Mouse (Mus musculus) myocyte (in vitro differentiated cells): Measurements from ENCODE around the gene Maz. TPM values are rescaled to one million over a fixed set of nuclear protein-coding genes. Genes with fewer than 3 reads are reported as not detected.

Experiments
- H3K27me3 ChIP-seq: one replicate; pipeline ENCODE4 v1.6.1; 2011; ENCODE audit not compliant: control insufficient read depth, insufficient read depth, insufficient read length
- H3K36me3 ChIP-seq: one replicate; pipeline ENCODE4 v1.6.1; 2011; ENCODE audit not compliant: control insufficient read depth, insufficient read depth
- H3K4me2 ChIP-seq: one replicate; pipeline ENCODE4 v1.6.1; 2011; ENCODE audit warnings: low read depth, control low read depth
- H3K4me3 ChIP-seq: one replicate; pipeline ENCODE4 v1.5.1; 2011; ENCODE audit warnings: mild to moderate bottlenecking, control low read depth, moderate library complexity
- H3K79me2 ChIP-seq: one replicate; pipeline ENCODE4 v1.6.1; 2011; ENCODE audit not compliant: control insufficient read depth, insufficient read depth
- H3ac ChIP-seq: one replicate; pipeline ENCODE4 v1.6.1; 2011; ENCODE audit not compliant: control insufficient read depth, insufficient read length
- CEBPB ChIP-seq: IDR thresholded peaks from 2 replicates; pipeline ENCODE4 v1.6.1; 2011; ENCODE audit warnings: mild to moderate bottlenecking, moderate library complexity; ENCODE audit not compliant: poor library complexity, insufficient read depth, severe bottlenecking
- E2F4 ChIP-seq: IDR thresholded peaks from one replicate; pipeline ENCODE4 v1.6.1; 2011; ENCODE audit warnings: mild to moderate bottlenecking, control low read depth, moderate library complexity; ENCODE audit not compliant: insufficient read depth
- MAX ChIP-seq: IDR thresholded peaks from one replicate; pipeline ENCODE4 v1.6.1; 2011; ENCODE audit warnings: low read depth, mild to moderate bottlenecking, control low read depth
- MYOD1 ChIP-seq, 3 experiments: IDR thresholded peaks; one replicate each; pipeline ENCODE4 v1.6.1; 2011; ENCODE audit warnings: control low read depth in 2 of 3, low read depth in 2 of 3, mild to moderate bottlenecking in 2 of 3, moderate library complexity in 1 of 3; ENCODE audit not compliant: insufficient read length in 2 of 3, control insufficient read depth in 1 of 3
- MYOG ChIP-seq, 3 experiments: IDR thresholded peaks; one replicate each; pipeline ENCODE4 v1.6.1; 2011; ENCODE audit warnings: control low read depth in 2 of 3, low read depth in 2 of 3, mild to moderate bottlenecking in 2 of 3; ENCODE audit not compliant: insufficient read length in 2 of 3, control insufficient read depth in 1 of 3, insufficient read depth in 1 of 3
- POLR2A ChIP-seq: IDR thresholded peaks from one replicate; pipeline ENCODE4 v1.6.1; 2011; ENCODE audit warnings: low read depth, mild to moderate bottlenecking, control low read depth, moderate library complexity; ENCODE audit not compliant: insufficient read length
- POLR2AphosphoS2 ChIP-seq: IDR thresholded peaks from one replicate; pipeline ENCODE4 v1.6.1; 2011; ENCODE audit warnings: low read depth, control low read depth; ENCODE audit not compliant: insufficient read length
- REST ChIP-seq: IDR thresholded peaks from one replicate; pipeline ENCODE4 v1.6.1; 2011; ENCODE audit warnings: mild to moderate bottlenecking, control low read depth, moderate library complexity; ENCODE audit not compliant: insufficient read depth, insufficient read length
- SRF ChIP-seq: IDR thresholded peaks from one replicate; pipeline ENCODE4 v1.6.1; 2011; ENCODE audit warnings: low read depth; ENCODE audit not compliant: control insufficient read depth, insufficient read length
- TCF12 ChIP-seq: IDR thresholded peaks from one replicate; pipeline ENCODE4 v1.6.1; 2011; ENCODE audit warnings: mild to moderate bottlenecking, control low read depth; ENCODE audit not compliant: poor library complexity, insufficient read depth, severe bottlenecking
- TCF3 ChIP-seq: IDR thresholded peaks from one replicate; pipeline ENCODE4 v1.6.1; 2011; ENCODE audit warnings: low read depth, control low read depth; ENCODE audit not compliant: insufficient read length
- USF1 ChIP-seq: IDR thresholded peaks from one replicate; pipeline ENCODE4 v1.6.1; 2011; ENCODE audit warnings: low read depth, mild to moderate bottlenecking, control low read depth, moderate library complexity
- polyA plus RNA-seq: library from polyadenylated mRNA; unstranded; fragments of >200 nt; fragmentation: generic; extraction: Trizol; gene quantifications from one replicate; pipeline ENCODE4 v1.2.1, GENCODE M21; 2012; ENCODE audit warnings: missing spikeins

Gene Maz
- polyA plus RNA-seq, 1 experiment, result 115 TPM

- H3K4me2 ChIP-seq, result peak overlapping the region; percentile 69
- no peaks in the 10 kb centered on the region for H3K27me3 ChIP-seq
- H3K36me3 ChIP-seq, result no peaks in the 10 kb centered on the region
- H3K79me2 ChIP-seq, result peaks cover 25% of the 10 kb centered on the region
- peak overlapping the region; percentile 20 for H3ac ChIP-seq
- TF ChIP-seq POLR2AphosphoS2 (peak; percentile 23), SRF (no peak), REST (no peak), MYOD1 (IDR thresholded peaks at IDR 0.05; ENCODE audit: control insufficient read depth in 1 of 3, insufficient read length in 2 of 3, low read depth in 2 of 3) (peak; percentile 3 to 78 (median 49)), MYOG (IDR thresholded peaks at IDR 0.05; ENCODE audit: control insufficient read depth in 1 of 3, insufficient read depth in 1 of 3, insufficient read length in 2 of 3, low read depth in 2 of 3) (peak in 2 of 3 experiments; percentile 71 to 83), E2F4 (no peak), CEBPB (no peak), POLR2A (peak; percentile 31), MAX (no peak), TCF12 (peak; percentile 41), USF1 (no peak), TCF3 (no peak)
- no peak overlapping the region for H3K4me3 ChIP-seq
Observed at GRCm38 (mm10) chr7:127008239-127009019, 18.4 kb downstream of the Maz start.

DNA sequence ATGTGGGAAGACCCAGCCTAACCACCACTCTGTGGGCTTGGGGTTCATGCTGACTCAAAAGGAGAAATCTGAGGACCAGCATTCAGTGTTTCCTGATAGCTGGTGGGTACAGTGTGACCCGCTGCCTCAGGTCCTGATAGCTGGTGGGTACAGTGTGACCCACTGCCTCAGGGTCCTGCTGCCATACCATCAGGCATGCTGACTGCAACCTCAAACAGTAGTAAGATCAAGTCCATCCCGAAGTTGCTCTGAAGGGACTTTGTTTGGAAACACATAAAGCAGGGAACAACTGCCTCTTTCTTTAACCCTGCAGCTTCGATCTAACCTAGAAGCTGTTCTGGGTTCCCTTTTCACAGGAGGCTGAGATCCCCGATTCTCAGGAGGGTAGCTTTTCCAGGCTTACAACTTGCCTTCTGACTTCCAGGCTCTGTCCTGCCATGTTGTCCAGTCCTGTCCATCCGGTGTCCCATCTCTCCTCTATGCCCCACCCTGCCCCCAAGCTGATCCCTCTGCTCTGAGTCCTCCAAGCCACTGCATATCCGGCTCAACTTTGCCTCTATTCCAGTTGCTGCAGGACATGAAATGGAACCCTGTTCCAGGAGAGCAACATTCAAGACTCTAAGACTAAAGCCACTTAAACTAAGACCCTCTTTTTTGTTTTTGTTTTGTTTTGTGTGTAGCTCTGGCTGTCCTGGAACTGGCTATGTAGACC, 19.4 kb downstream of the Maz start:
- Histone ChIP-seq H3K36me3 (no peaks in the 10 kb centered on the region), H3K4me2 (no peak overlapping the region), H3K27me3 (no peaks in the 10 kb centered on the region), H3ac (no peak overlapping the region), H3K4me3 (no peak overlapping the region), H3K79me2 (peaks cover 17% of the 10 kb centered on the region)
- no peak for TF ChIP-seq TCF12
- TF ChIP-seq USF1, result no peak
- TF ChIP-seq MAX, result no peak
- TF ChIP-seq REST, result no peak
- TF ChIP-seq MYOG (IDR thresholded peaks at IDR 0.05; ENCODE audit: control insufficient read depth in 1 of 3, insufficient read depth in 1 of 3, insufficient read length in 2 of 3, low read depth in 2 of 3), result no peak
- TF ChIP-seq MYOD1 (IDR thresholded peaks at IDR 0.05; ENCODE audit: control insufficient read depth in 1 of 3, insufficient read length in 2 of 3, low read depth in 2 of 3), result no peak
- TF ChIP-seq TCF3, result no peak
- TF ChIP-seq SRF, result no peak
- TF ChIP-seq POLR2AphosphoS2, result no peak
- TF ChIP-seq E2F4, result no peak
- TF ChIP-seq POLR2A, result no peak
- no peak for TF ChIP-seq CEBPB

GRCm38 (mm10) chr7:127004122-127004875, 22.5 kb downstream of the Maz start:
- Histone ChIP-seq H3ac (no peak overlapping the region), H3K4me3 (no peak overlapping the region), H3K36me3 (no peaks in the 10 kb centered on the region), H3K27me3 (no peaks in the 10 kb centered on the region), H3K4me2 (no peak overlapping the region), H3K79me2 (peaks cover 6% of the 10 kb centered on the region)
- TF ChIP-seq CEBPB (no peak), TCF12 (no peak), MYOD1 (IDR thresholded peaks at IDR 0.05; ENCODE audit: control insufficient read depth in 1 of 3, insufficient read length in 2 of 3, low read depth in 2 of 3) (peak in 2 of 3 experiments; percentile 56 to 69)

DNA sequence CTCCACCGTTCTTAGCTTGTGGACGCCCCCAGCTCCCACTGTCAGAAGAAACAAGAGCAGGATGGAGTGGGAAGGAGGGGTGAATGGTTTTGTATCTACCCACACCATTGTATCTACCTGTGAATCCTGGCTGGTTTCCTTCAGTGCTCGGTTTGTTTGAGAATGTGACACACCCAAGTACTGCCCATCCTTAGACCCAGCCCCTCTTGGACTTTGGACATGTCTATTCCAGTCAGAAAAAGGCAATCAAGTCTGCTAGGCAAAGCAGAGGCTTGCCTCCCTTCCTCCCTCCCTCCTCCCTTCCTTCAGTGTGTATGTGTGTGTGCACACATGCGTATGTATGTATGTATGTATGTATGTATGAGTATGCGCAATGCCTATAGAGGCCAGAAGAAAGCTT, 23.2 kb downstream of the Maz start:
- no peaks in the 10 kb centered on the region for H3K27me3 ChIP-seq
- H3K36me3 ChIP-seq, result no peaks in the 10 kb centered on the region
- TF ChIP-seq POLR2AphosphoS2, result no peak
- no peak for TF ChIP-seq SRF
- H3ac ChIP-seq, result no peak overlapping the region
- H3K79me2 ChIP-seq, result peaks cover 6% of the 10 kb centered on the region
- no peak overlapping the region for H3K4me2 ChIP-seq
- no peak overlapping the region for H3K4me3 ChIP-seq

DNA sequence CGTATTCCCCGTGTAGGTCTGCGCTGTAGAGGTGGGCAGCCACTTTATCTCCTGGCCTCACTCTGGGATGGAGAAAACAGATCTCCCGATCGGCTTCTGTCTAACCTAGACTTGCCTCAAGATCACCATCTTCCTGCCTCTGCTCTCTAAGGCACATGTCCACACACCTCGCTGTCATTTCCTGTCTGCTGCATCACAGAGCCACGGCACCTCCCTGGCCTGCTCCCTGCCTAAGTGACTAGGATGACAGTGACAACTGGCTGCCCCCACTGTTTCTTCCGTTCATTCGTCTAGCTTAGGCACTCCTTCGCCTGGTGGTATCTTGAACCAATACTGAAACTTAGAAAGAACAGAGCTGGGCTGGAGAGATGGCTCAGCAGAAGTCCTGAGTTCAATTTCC, 27.3 kb downstream of the Maz start:
- Histone ChIP-seq H3K4me3 (no peak overlapping the region), H3K36me3 (peaks cover 5% of the 10 kb centered on the region), H3K79me2 (no peaks in the 10 kb centered on the region), H3ac (no peak overlapping the region), H3K4me2 (no peak overlapping the region), H3K27me3 (no peaks in the 10 kb centered on the region)
- TF ChIP-seq MAX, result no peak
- TF ChIP-seq MYOD1 (IDR thresholded peaks at IDR 0.05; ENCODE audit: control insufficient read depth in 1 of 3, insufficient read length in 2 of 3, low read depth in 2 of 3), result no peak
- no peak for TF ChIP-seq SRF
- TF ChIP-seq POLR2AphosphoS2, result no peak
- TF ChIP-seq TCF3, result no peak
- no peak for TF ChIP-seq E2F4
- TF ChIP-seq REST, result no peak
- TF ChIP-seq MYOG (IDR thresholded peaks at IDR 0.05; ENCODE audit: control insufficient read depth in 1 of 3, insufficient read depth in 1 of 3, insufficient read length in 2 of 3, low read depth in 2 of 3), result no peak
- TF ChIP-seq TCF12, result no peak
- no peak for TF ChIP-seq USF1
- no peak for TF ChIP-seq CEBPB
- no peak for TF ChIP-seq POLR2A
